Mouse (Mus musculus) lung, postnatal 36 days (tissue): Measurements from ENCODE around the gene Nfia.
A peak's percentile ranks its signal among the peaks of the same experiment; 100 is the strongest.

Experiments used
- DNase-seq: peaks from one replicate; pipeline ENCODE4 v3.0.0; 2022; ENCODE audit warnings: mixed read lengths

Gene Nfia

GRCm38 (mm10) chr4:97784236-97784635 lies 11.7 kb downstream of the Nfia start:
- no peak for DNase-seq

- no peak for DNase-seq
These were observed 13.2 kb downstream of the Nfia start for GRCm38 (mm10) chr4:97785547-97786271.

- DNase-seq, result no peak
These were observed 14.0 kb downstream of the Nfia start for GRCm38 (mm10) chr4:97786571-97786970.

- DNase-seq, result peak; percentile 60
These were observed 15.0 kb downstream of the Nfia start for GRCm38 (mm10) chr4:97787515-97787914.

- no peak for DNase-seq
These were observed 16.0 kb downstream of the Nfia start for GRCm38 (mm10) chr4:97788537-97788936.

- DNase-seq, result no peak
These were observed 21.4 kb downstream of the Nfia start for GRCm38 (mm10) chr4:97793931-97794330.

GRCm38 (mm10) chr4:97794865-97795264 lies 22.3 kb downstream of the Nfia start:
- DNase-seq, result no peak

GRCm38 (mm10) chr4:97795957-97796356 lies 23.4 kb downstream of the Nfia start:
- DNase-seq, result no peak

- DNase-seq, result no peak
These were observed 24.0 kb downstream of the Nfia start for GRCm38 (mm10) chr4:97796505-97796904.

- DNase-seq, result no peak
These were observed 31.3 kb downstream of the Nfia start for GRCm38 (mm10) chr4:97803791-97804190.

- DNase-seq, result no peak
These were observed 32.1 kb downstream of the Nfia start for GRCm38 (mm10) chr4:97804638-97805037.

- no peak for DNase-seq
These were observed 32.7 kb downstream of the Nfia start for GRCm38 (mm10) chr4:97805255-97805654.

- DNase-seq, result no peak
These were observed 33.6 kb downstream of the Nfia start for GRCm38 (mm10) chr4:97805896-97806808.

GRCm38 (mm10) chr4:97806924-97807323 lies 34.4 kb downstream of the Nfia start:
- no peak for DNase-seq

- DNase-seq, result no peak
These were observed 36.4 kb downstream of the Nfia start for GRCm38 (mm10) chr4:97808885-97809284.

GRCm38 (mm10) chr4:97809582-97810295 lies 37.2 kb downstream of the Nfia start:
- peak; percentile 51 for DNase-seq

- DNase-seq, result no peak
These were observed 37.9 kb downstream of the Nfia start for GRCm38 (mm10) chr4:97810348-97810939.

- DNase-seq, result no peak
These were observed 40.5 kb downstream of the Nfia start for GRCm38 (mm10) chr4:97813035-97813434.

- DNase-seq, result no peak
These were observed 41.5 kb downstream of the Nfia start for GRCm38 (mm10) chr4:97813996-97814395.

- DNase-seq, result peak; percentile 75
These were observed 42.0 kb downstream of the Nfia start for GRCm38 (mm10) chr4:97814515-97814914.

GRCm38 (mm10) chr4:97816001-97816400 lies 43.5 kb downstream of the Nfia start:
- no peak for DNase-seq

GRCm38 (mm10) chr4:97816753-97817152 lies 44.2 kb downstream of the Nfia start:
- DNase-seq, result no peak

GRCm38 (mm10) chr4:97817741-97818140 lies 45.2 kb downstream of the Nfia start:
- no peak for DNase-seq
